Mouse (Mus musculus): ENCODE measurements around the gene Ang.

The Ang gene

GRCm38 (mm10) chr14:51129624-51129975, 38.6 kb downstream of the Ang start:
- DNase-seq: no peak

GRCm38 (mm10) chr14:51130315-51130940, 39.5 kb downstream of the Ang start:
- DNase-seq: no peak

DNA sequence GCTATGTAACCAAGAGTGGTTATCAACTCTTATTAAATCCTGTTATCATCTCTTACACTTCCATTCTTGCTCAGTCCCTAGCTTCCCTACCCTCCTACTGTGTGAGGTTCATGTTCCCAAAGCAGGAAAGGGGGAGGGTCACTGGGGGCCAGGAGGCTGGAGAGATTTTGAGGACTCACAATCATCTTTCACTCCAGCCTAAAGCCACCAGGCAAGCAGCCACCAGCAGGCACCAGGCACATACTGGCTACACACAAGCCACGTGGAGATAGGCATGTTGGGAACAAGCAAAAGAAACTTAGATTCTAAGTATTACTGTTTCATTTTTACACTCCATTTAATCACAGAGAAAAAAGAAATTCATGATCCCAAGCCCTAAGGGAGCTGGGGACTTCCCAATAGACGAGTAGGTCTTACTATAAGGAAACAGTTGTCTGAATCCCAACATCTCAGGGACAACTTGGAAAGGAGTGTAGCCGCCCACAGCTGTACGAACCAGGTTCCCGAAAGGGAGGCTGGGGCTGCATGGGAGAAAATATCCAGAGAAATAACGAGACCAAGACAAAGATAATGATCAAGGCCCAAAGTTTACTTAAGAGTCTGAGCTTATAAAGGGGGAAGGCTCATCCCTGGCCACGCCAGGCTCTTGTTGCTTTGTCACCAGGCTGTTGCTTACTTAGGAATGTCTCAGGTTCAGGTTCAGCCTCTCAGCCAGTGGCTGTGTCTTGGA, 40.3 kb downstream of the Ang start:
- no peak for DNase-seq

GRCm38 (mm10) chr14:51132372-51132771, 41.4 kb downstream of the Ang start:
- DNase-seq: no peak

DNA sequence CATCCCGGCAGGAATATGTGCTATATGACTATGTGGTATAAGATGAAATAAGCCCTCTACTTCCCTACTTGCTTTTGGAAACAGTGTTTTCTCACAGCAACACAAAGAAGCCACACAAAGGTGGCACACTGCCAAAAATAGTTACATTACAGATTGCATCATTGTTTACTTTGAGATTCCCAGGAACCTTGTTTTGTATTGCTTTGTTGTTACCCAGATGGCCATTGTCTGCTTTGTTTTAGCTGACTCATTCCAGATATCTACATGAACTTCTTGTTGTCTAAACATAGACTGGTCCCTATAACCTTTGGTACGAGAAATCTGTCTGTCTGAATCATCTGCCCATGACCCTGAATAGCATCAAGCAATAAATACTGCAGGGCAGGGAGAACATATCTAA, 49.4 kb downstream of the Ang start:
- DNase-seq: no peak

DNA sequence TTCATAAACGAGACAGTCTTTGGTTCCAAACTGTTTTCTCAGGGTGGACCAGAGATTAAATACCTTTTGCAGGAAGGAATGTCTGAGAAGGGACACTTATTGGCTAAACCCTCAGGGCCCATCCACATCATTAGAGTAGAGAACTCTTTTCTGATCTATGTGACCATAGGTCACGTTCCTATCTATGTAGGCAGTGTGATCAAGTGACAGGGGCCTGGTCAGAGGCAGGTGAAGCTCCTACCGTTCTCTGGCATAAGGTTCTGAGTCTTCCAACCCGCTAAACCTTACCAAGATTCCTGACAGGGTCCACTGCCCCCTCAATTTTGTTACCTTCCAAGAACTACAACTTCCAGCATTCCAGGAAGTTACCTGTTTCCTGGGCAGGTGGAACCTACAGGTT, 51.2 kb downstream of the Ang start:
- no peak for DNase-seq

GRCm38 (mm10) chr14:51142568-51142967, 51.6 kb downstream of the Ang start:
- DNase-seq: no peak

DNA sequence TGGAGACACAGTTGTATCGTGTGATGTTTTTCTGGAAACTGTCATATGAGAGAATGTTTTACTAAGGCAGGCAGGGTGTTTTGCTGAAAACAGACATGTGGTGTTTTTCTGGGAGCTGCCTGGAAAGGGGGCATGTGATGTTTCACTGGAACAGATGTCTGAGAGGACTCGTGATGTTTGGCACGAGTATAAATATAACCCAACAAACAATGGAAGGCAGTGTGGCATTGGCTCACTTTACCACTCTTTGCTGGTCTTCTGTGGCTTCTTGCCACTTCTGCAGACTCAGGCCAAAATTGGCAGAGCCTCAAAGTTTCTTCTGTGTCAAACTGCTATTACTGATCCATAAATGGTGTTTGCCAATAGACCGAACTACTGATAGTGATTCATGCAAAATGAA, 52.3 kb downstream of the Ang start:
- no peak for DNase-seq

DNA sequence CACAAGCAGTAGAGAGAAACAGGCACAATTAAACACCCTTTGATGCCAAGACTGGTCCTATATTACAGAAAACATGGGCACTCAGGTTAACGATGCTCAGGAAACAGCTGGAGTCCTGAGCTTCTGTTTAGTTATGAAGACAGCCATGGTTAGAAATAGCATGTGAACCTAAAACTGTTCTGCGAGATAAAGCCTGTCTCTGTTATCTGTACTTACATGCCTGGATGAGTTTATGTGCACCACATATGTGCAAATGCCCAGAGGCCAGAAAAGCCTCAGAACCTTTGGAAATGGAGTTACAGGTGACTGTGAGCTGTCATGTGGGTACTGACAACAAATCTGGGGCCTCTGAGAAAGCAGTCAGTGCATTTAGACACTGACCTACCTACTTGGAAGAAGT, 53.0 kb downstream of the Ang start:
- DNase-seq: no peak

- no peak for DNase-seq
Observed at GRCm38 (mm10) chr14:51144451-51144850, 53.5 kb downstream of the Ang start.

- DNase-seq: no peak
Observed at GRCm38 (mm10) chr14:51145521-51145920, 54.6 kb downstream of the Ang start.

DNA sequence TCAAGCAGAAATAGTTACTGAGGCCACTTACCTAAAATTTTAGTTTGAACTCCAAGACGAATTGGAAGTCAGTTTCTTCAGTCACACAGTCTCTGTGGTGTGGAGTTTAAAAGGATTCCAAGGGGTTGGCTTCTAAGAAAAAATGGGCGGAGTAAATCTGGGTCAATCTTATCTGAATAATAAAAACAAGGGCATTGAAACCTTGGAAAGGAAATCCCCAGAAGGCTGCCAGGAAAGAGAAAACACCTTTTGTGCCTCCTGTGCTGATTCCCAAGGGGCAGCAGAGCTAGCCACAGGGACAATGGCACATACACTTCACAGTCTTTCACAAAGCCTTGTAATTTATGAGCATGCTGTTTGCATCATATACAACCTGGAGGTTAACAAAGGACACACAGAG, 55.7 kb downstream of the Ang start, which contains the start of gene Rnase1:
Gene Rnase1 (minus strand): TSS at position 101 of the 400 bp plus-strand sequence.
- no peak for DNase-seq

- no peak for DNase-seq
Observed at GRCm38 (mm10) chr14:51148006-51148405, 57.1 kb downstream of the Ang start.

- no peak for DNase-seq
Observed at GRCm38 (mm10) chr14:51149164-51149563, 58.2 kb downstream of the Ang start.

- no peak for DNase-seq
Observed at GRCm38 (mm10) chr14:51150206-51150831, 59.4 kb downstream of the Ang start.
